Mouse (Mus musculus): Measurements from ENCODE around the gene Zfp770.
"Not testable (repeated sequence)": the region's sequence is repeated elsewhere in the genome, so short reads cannot be mapped to it uniquely, and the experiment has no call there.

Gene Zfp770

GRCm38 (mm10) chr2:114200932-114201559, at the start of gene Zfp770:
Zfp770 (minus strand) TSS chr2:114201469.
- peak; percentile 40 for DNase-seq (ENCODE audit: low spot score)

- DNase-seq (ENCODE audit: low spot score): no peak
Measured at GRCm38 (mm10) chr2:114249440-114249839, 48.2 kb upstream of the Zfp770 start.

GRCm38 (mm10) chr2:114237639-114238038, 36.4 kb upstream of the Zfp770 start:
- DNase-seq (ENCODE audit: low spot score): no peak

GRCm38 (mm10) chr2:114236566-114236965, 35.3 kb upstream of the Zfp770 start:
- DNase-seq (ENCODE audit: low spot score): no peak

- no peak for DNase-seq (ENCODE audit: low spot score)
Measured at GRCm38 (mm10) chr2:114235584-114235983, 34.3 kb upstream of the Zfp770 start.

GRCm38 (mm10) chr2:114231248-114231647, 30.0 kb upstream of the Zfp770 start:
- no peak for DNase-seq (ENCODE audit: low spot score)

GRCm38 (mm10) chr2:114228672-114229071, 27.4 kb upstream of the Zfp770 start:
- no peak for DNase-seq (ENCODE audit: low spot score)

GRCm38 (mm10) chr2:114205036-114205435, 3.8 kb upstream of the Zfp770 start:
- no peak for DNase-seq (ENCODE audit: low spot score)

GRCm38 (mm10) chr2:114201574-114201973, 305 bp upstream of the Zfp770 start:
- no peak for DNase-seq (ENCODE audit: low spot score)

GRCm38 (mm10) chr2:114196421-114196820, 4.8 kb downstream of the Zfp770 start:
- no peak for DNase-seq (ENCODE audit: low spot score)

GRCm38 (mm10) chr2:114186924-114187323, 14.3 kb downstream of the Zfp770 start, which contains the start of gene Aqr:
Aqr (minus strand) TSS chr2:114187024.
- DNase-seq (ENCODE audit: low spot score): not testable (repeated sequence)

GRCm38 (mm10) chr2:114177802-114178733, 23.2 kb downstream of the Zfp770 start:
- no peak for DNase-seq (ENCODE audit: low spot score)

- DNase-seq (ENCODE audit: low spot score): peak; percentile 69
Measured at GRCm38 (mm10) chr2:114174651-114175484, 26.4 kb downstream of the Zfp770 start.

- DNase-seq (ENCODE audit: low spot score): no peak
Measured at GRCm38 (mm10) chr2:114173248-114173647, 28.0 kb downstream of the Zfp770 start.

- no peak for DNase-seq (ENCODE audit: low spot score)
Measured at GRCm38 (mm10) chr2:114167837-114168236, 33.4 kb downstream of the Zfp770 start.

GRCm38 (mm10) chr2:114161978-114162377, 39.3 kb downstream of the Zfp770 start:
- DNase-seq (ENCODE audit: low spot score): no peak

- DNase-seq (ENCODE audit: low spot score): no peak
Measured at GRCm38 (mm10) chr2:114157345-114157744, 43.9 kb downstream of the Zfp770 start.

- no peak for DNase-seq (ENCODE audit: low spot score)
Measured at GRCm38 (mm10) chr2:114156639-114157038, 44.6 kb downstream of the Zfp770 start.

GRCm38 (mm10) chr2:114153247-114153646, 48.0 kb downstream of the Zfp770 start:
- no peak for DNase-seq (ENCODE audit: low spot score)

GRCm38 (mm10) chr2:114146864-114147458, 54.3 kb downstream of the Zfp770 start:
- DNase-seq (ENCODE audit: low spot score): no peak

- DNase-seq (ENCODE audit: low spot score): no peak
Measured at GRCm38 (mm10) chr2:114145315-114145801, 55.9 kb downstream of the Zfp770 start.

GRCm38 (mm10) chr2:114144915-114145314, 56.4 kb downstream of the Zfp770 start:
- no peak for DNase-seq (ENCODE audit: low spot score)
